16 mouse cellular contexts compared by ENCODE assay signal in the genomic region with DNA sequence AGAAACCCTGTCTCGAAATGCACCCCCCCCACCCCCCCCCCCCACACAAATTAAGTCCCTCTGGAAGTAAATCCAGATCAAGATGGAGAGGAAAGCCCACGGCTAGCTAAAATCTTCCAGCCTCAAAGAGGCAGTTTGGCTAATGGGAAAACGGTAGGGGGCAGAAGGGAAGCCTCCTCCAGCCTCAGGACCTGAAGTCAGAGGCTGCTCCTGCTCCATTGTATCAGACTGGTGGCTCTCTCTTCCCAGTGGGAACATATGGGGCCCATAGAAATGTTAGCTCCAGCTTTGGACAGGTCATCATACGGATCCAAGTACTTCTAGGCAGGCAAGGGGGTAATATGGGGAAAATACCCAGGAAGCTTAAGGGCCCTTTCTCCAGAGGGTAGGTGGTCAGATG. TPM values are rescaled to one million over a fixed set of nuclear protein-coding genes. Genes with fewer than 3 reads are reported as not detected.
DNase-seq lines count a peak whose midpoint lies in the region; ATAC-seq and TF ChIP-seq lines count a peak whose summit lies in the region.
"Had no signal": no experiment of that assay in that cellular context is flagged by ENCODE, and none has a peak within 500 bp of the region (broad histone marks: within the 10 kb centered on the region; RNA-seq: fewer than 3 reads in every experiment).

No protein-coding gene starts in this region.

- ATAC-seq in forebrain, embryonic 15.5 days (replicated peaks): no peak
- ATAC-seq in intestine, embryonic 15.5 days: no peak

- peak overlapping the region; percentile 13; the same call in 1 of the 2 replicates for H3K4me3 ChIP-seq in forebrain, embryonic 10.5 days
- no peak overlapping the region for H3K4me3 ChIP-seq in forebrain, embryonic 15.5 days
- no peak overlapping the region for H3K4me3 ChIP-seq in left cerebral cortex, adult 2 months
- H3K4me3 ChIP-seq in intestine, embryonic 15.5 days (replicated peaks): no peak overlapping the region
- H3K4me3 ChIP-seq: hindbrain, embryonic 15.5 days; limb, embryonic 15.5 days; midbrain, embryonic 12.5 days; neural tube, embryonic 12.5 days had no signal

- H3K27me3 ChIP-seq in forebrain, embryonic 10.5 days (ENCODE audit: poor library complexity, severe bottlenecking): no peaks in the 10 kb centered on the region
- no peaks in the 10 kb centered on the region for H3K27me3 ChIP-seq in forebrain, embryonic 15.5 days
- H3K27me3 ChIP-seq in intestine, embryonic 15.5 days (replicated peaks): no peaks in the 10 kb centered on the region
- H3K27me3 ChIP-seq: hindbrain, embryonic 15.5 days; limb, embryonic 15.5 days; midbrain, embryonic 12.5 days; neural tube, embryonic 12.5 days had no signal

- peaks cover 31% of the 10 kb centered on the region for H3K4me1 ChIP-seq in forebrain, embryonic 10.5 days
- peaks cover 12% of the 10 kb centered on the region for H3K4me1 ChIP-seq in forebrain, embryonic 15.5 days
- H3K4me1 ChIP-seq in intestine, embryonic 15.5 days (replicated peaks): peaks cover under 1% of the 10 kb centered on the region; the same call in 1 of the 2 replicates

- no peak for TF ChIP-seq CTCF in left cerebral cortex, adult 2 months (IDR thresholded peaks at IDR 0.05)

- no peak overlapping the region for H3K4me2 ChIP-seq in forebrain, embryonic 15.5 days (replicated peaks)
- no peak overlapping the region for H3K4me2 ChIP-seq in intestine, embryonic 15.5 days (replicated peaks)
- H3K4me2 ChIP-seq: hindbrain, embryonic 15.5 days; limb, embryonic 15.5 days; midbrain, embryonic 12.5 days; neural tube, embryonic 12.5 days had no signal

- intact Hi-C loops in left cerebral cortex, adult 2 months (cut with DNase I): loop anchor here (2.0 kb wide), 2 partner anchors 51 to 111 kb away; partner anchors contain the start of genes Dstyk and Rbbp5
- intact Hi-C loops in left cerebral cortex, postnatal 10 days (cut with DNase I): loop anchor here (5.0 to 10.0 kb wide), 2 partner anchors 62 to 109 kb away; partner anchors contain the start of gene Rbbp5

- 43% methylated on average over 4 of the region's 4 CpGs for WGBS in forebrain, embryonic 10.5 days
- WGBS in forebrain, embryonic 15.5 days: 47% methylated on average over 4 of the region's 4 CpGs
- WGBS in intestine, embryonic 15.5 days: 66% methylated on average over 4 of the region's 4 CpGs

- no peaks in the 10 kb centered on the region for H3K9me3 ChIP-seq in forebrain, embryonic 10.5 days
- no peaks in the 10 kb centered on the region for H3K9me3 ChIP-seq in forebrain, embryonic 15.5 days
- H3K9me3 ChIP-seq in intestine, embryonic 15.5 days: no peaks in the 10 kb centered on the region
- H3K9me3 ChIP-seq: hindbrain, embryonic 15.5 days; limb, embryonic 15.5 days; midbrain, embryonic 12.5 days; neural tube, embryonic 12.5 days had no signal

- no peak for DNase-seq in forebrain, embryonic 10.5 days (ENCODE audit: extremely low spot score, low spot score)
- no peak for DNase-seq in left cerebral cortex, adult 2 months (ENCODE audit: extremely low spot score in 1 of 2, low spot score in 2 of 2)
- DNase-seq in left cerebral cortex, postnatal 10 days (ENCODE audit: extremely low spot score in 1 of 2, low spot score in 2 of 2): no peak
- DNase-seq in retina, postnatal 1 day: peak; percentile 53
- DNase-seq in retina, embryonic 14.5 days (ENCODE audit: low spot score): no peak
- DNase-seq in MN1 (ENCODE audit: low spot score): no peak
- DNase-seq: kidney, adult 18-20 months; kidney, postnatal 25 days; layer of hippocampus, postnatal 36 days; thymus, postnatal 14 days had no signal

- H3K9ac ChIP-seq in forebrain, embryonic 15.5 days (replicated peaks): no peak overlapping the region
- H3K9ac ChIP-seq in intestine, embryonic 15.5 days: no peak overlapping the region
- H3K9ac ChIP-seq: hindbrain, embryonic 15.5 days; limb, embryonic 15.5 days; midbrain, embryonic 12.5 days had no signal

- H3K36me3 ChIP-seq in forebrain, embryonic 10.5 days (replicated peaks): peaks cover 84% of the 10 kb centered on the region
- H3K36me3 ChIP-seq in forebrain, embryonic 15.5 days: peaks cover 12% of the 10 kb centered on the region; the same call in 1 of the 2 replicates
- H3K36me3 ChIP-seq in intestine, embryonic 15.5 days: 0 out of 2 replicates have a peak, but pooled peaks cover under 1% of the 10 kb centered on the region

- H3K27ac ChIP-seq in forebrain, embryonic 10.5 days: peak overlapping the region; percentile 54; the same call in 1 of the 2 replicates
- H3K27ac ChIP-seq in forebrain, embryonic 15.5 days (replicated peaks): no peak overlapping the region
- peak overlapping the region; percentile 58; the same call in 1 of the 2 replicates for H3K27ac ChIP-seq in left cerebral cortex, adult 2 months
- H3K27ac ChIP-seq in intestine, embryonic 15.5 days: no peak overlapping the region
- H3K27ac ChIP-seq: hindbrain, embryonic 15.5 days; limb, embryonic 15.5 days; neural tube, embryonic 12.5 days had no signal

RNA-seq across cellular contexts. Expression of gene Tmcc2, which starts 25.4 kb away (rescaled TPM):
- 7.9 and 8.8 TPM in 2 replicates for polyA plus RNA-seq in forebrain, embryonic 10.5 days (2016; fragmentation: Nextera tagmentation; extraction: Ambion mirVana)
- 33.1 and 33.3 TPM in 2 replicates for polyA plus RNA-seq in forebrain, embryonic 15.5 days (2015; fragmentation: Nextera tagmentation; extraction: Ambion mirVana)
- total RNA-seq in left cerebral cortex, adult 2 months (2021): 100 to 1,000 TPM; 178 to 192 TPM
- total RNA-seq in left cerebral cortex, postnatal 10 days (2021): 100 to 1,000 TPM; 141 to 143 TPM
- polyA plus RNA-seq in intestine, embryonic 15.5 days (2015; fragmentation: Nextera tagmentation; extraction: Ambion mirVana): 11.4 and 15.5 TPM in 2 replicates

RNA-seq across cellular contexts. Expression of gene Nuak2, which starts 49.7 kb away (rescaled TPM):
- 49.9 TPM in 2 replicates for polyA plus RNA-seq in forebrain, embryonic 10.5 days (2016; fragmentation: Nextera tagmentation; extraction: Ambion mirVana)
- 15.9 and 16.5 TPM in 2 replicates for polyA plus RNA-seq in forebrain, embryonic 15.5 days (2015; fragmentation: Nextera tagmentation; extraction: Ambion mirVana)
- 1 to 10 TPM; 1.4 TPM for total RNA-seq in left cerebral cortex, adult 2 months (2021)
- 1 to 10 TPM; 1.1 to 1.3 TPM for total RNA-seq in left cerebral cortex, postnatal 10 days (2021)
- polyA plus RNA-seq in intestine, embryonic 15.5 days (2015; fragmentation: Nextera tagmentation; extraction: Ambion mirVana): 4.7 and 5.5 TPM in 2 replicates

RNA-seq across cellular contexts. Expression of gene Dstyk, which starts 51.7 kb away (rescaled TPM):
- polyA plus RNA-seq in forebrain, embryonic 10.5 days (2016; fragmentation: Nextera tagmentation; extraction: Ambion mirVana): 14.4 and 14.9 TPM in 2 replicates
- 11.3 and 13.2 TPM in 2 replicates for polyA plus RNA-seq in forebrain, embryonic 15.5 days (2015; fragmentation: Nextera tagmentation; extraction: Ambion mirVana)
- 10 to 100 TPM; 44.9 to 45.5 TPM for total RNA-seq in left cerebral cortex, adult 2 months (2021)
- 10 to 100 TPM; 27.2 to 28.4 TPM for total RNA-seq in left cerebral cortex, postnatal 10 days (2021)
- polyA plus RNA-seq in intestine, embryonic 15.5 days (2015; fragmentation: Nextera tagmentation; extraction: Ambion mirVana): 8.9 and 9.0 TPM in 2 replicates

Comparison
In these comparisons a context has a peak if more than half of its experiments do, and no peak if none do; other contexts are left out.
1. H3K27ac ChIP-seq: peak in forebrain, embryonic 10.5 days (single experiment) and left cerebral cortex, adult 2 months (single experiment); none in forebrain, embryonic 15.5 days (single experiment) and intestine, embryonic 15.5 days (single experiment).